In genomic region chr9:106684093-106684872, GRCm38 (mm10) we compare ENCODE assay signal across 9 mouse cellular contexts. TPM values are rescaled to one million over a fixed set of nuclear protein-coding genes. Genes with fewer than 3 reads are reported as not detected.
DNase-seq lines count a peak whose midpoint lies in the region; ATAC-seq and TF ChIP-seq lines count a peak whose summit lies in the region.
"Had no signal": no experiment of that assay in that cellular context is flagged by ENCODE, and none has a peak within 500 bp of the region (broad histone marks: within the 10 kb centered on the region; RNA-seq: fewer than 3 reads in every experiment).

No protein-coding gene starts in this region.

- H3K4me1 ChIP-seq in heart, embryonic 13.5 days, result peaks cover 25% of the 10 kb centered on the region
- H3K4me1 ChIP-seq in G1E (ENCODE audit: insufficient read depth, low read depth, low read length), result peaks cover 34% of the 10 kb centered on the region
- H3K4me1 ChIP-seq in hindbrain, embryonic 10.5 days (replicated peaks), result peaks cover 38% of the 10 kb centered on the region

- peak overlapping the region; percentile 98 for H3K4me2 ChIP-seq in heart, embryonic 13.5 days

- H3K9me3 ChIP-seq in heart, embryonic 13.5 days, result no peaks in the 10 kb centered on the region
- no peaks in the 10 kb centered on the region for H3K9me3 ChIP-seq in G1E (replicated peaks)
- H3K9me3 ChIP-seq in hindbrain, embryonic 10.5 days, result no peaks in the 10 kb centered on the region

- peak overlapping the region; percentile 92 for H3K4me3 ChIP-seq in heart, embryonic 13.5 days
- H3K4me3 ChIP-seq in G1E (ENCODE audit: low read depth, low read length), result peak overlapping the region; percentile 77
- peak overlapping the region; percentile 93 for H3K4me3 ChIP-seq in hindbrain, embryonic 10.5 days

- TF ChIP-seq CTCF in G1E (IDR thresholded peaks at IDR 0.05; ENCODE audit: low read depth, low read length), result no peak

- WGBS in heart, embryonic 13.5 days, result 66% methylated on average over 6 of the region's 6 CpGs
- 81% methylated on average over 6 of the region's 6 CpGs for WGBS in hindbrain, embryonic 10.5 days

- peaks cover 31% of the 10 kb centered on the region for H3K36me3 ChIP-seq in heart, embryonic 13.5 days
- H3K36me3 ChIP-seq in G1E (replicated peaks), result peaks cover 55% of the 10 kb centered on the region
- H3K36me3 ChIP-seq in hindbrain, embryonic 10.5 days, result peaks cover 25% of the 10 kb centered on the region

- DNase-seq in heart, postnatal 10 days, result no peak
- peak; percentile 13 for DNase-seq in G1E (ENCODE audit: low spot score)
- no peak for DNase-seq in hindbrain, embryonic 10.5 days (ENCODE audit: low spot score)
- DNase-seq in right cerebral cortex, postnatal 36 days (ENCODE audit: low spot score in 2 of 2), result no peak
- no peak for DNase-seq in thymus, postnatal 4 days
- no peak for DNase-seq in left cerebral cortex, postnatal 36 days (ENCODE audit: low spot score in 2 of 2)

- H3K27ac ChIP-seq in heart, embryonic 13.5 days (replicated peaks), result peak overlapping the region; percentile 86
- no peak overlapping the region for H3K27ac ChIP-seq in hindbrain, embryonic 10.5 days

- no peaks in the 10 kb centered on the region for H3K27me3 ChIP-seq in heart, embryonic 13.5 days (replicated peaks)
- H3K27me3 ChIP-seq in G1E (ENCODE audit: insufficient read depth, low read length), result no peaks in the 10 kb centered on the region
- H3K27me3 ChIP-seq in hindbrain, embryonic 10.5 days (ENCODE audit: insufficient read depth, poor library complexity, severe bottlenecking), result peaks cover 4% of the 10 kb centered on the region; the same call in 1 of the 2 replicates

- ATAC-seq in heart, embryonic 13.5 days (ENCODE audit: extremely low read depth, insufficient number of reproducible peaks, low FRiP score, low TSS enrichment), result no peak
- ATAC-seq in G1E (ENCODE audit: extremely low read depth, insufficient number of reproducible peaks, low FRiP score, poor library complexity, severe bottlenecking), result no peak
- peak; percentile 18; the same call in 1 of the 2 replicates for ATAC-seq in megakaryocyte-erythroid progenitor cell, adult 5-6 weeks (replicated peaks; ENCODE audit: low FRiP score, low TSS enrichment, poor library complexity, severe bottlenecking)

- intact Hi-C loops in heart, postnatal 10 days (cut with DNase I), result no loop called here
- intact Hi-C loops in left cerebral cortex, postnatal 36 days (cut with DNase I), result loop anchor here (2.0 to 10.0 kb wide), 3 partner anchors 137 to 601 kb away; partner anchors contain the start of genes Dcaf1, Mapkapk3 and Rbm15b

- H3K9ac ChIP-seq in heart, embryonic 13.5 days, result peak overlapping the region; percentile 92

RNA-seq across cellular contexts. Expression of gene Tex264, which starts 1.4 kb away (rescaled TPM):
- polyA plus RNA-seq in heart, embryonic 13.5 days (2015; fragmentation: Nextera tagmentation; extraction: Ambion mirVana), result 34.7 and 43.2 TPM in 2 replicates
- 10 to 100 TPM; 35.4 to 37.4 TPM for total RNA-seq in heart, postnatal 10 days (2021)
- 39.7 and 54.5 TPM in 2 replicates for total RNA-seq in G1E (2014; fragmentation: Nextera tagmentation)
- 52.3 and 63.6 TPM in 2 replicates for total RNA-seq in G1E (2017)
- polyA plus RNA-seq in G1E (2012), result 39.1 and 40.6 TPM in 2 replicates
- polyA plus RNA-seq in hindbrain, embryonic 10.5 days (2016; fragmentation: Nextera tagmentation; extraction: Ambion mirVana), result 31.3 and 31.6 TPM in 2 replicates
- total RNA-seq in megakaryocyte-erythroid progenitor cell, adult 5-6 weeks (2014; fragmentation: Nextera tagmentation), result 23.8 and 28.7 TPM in 2 replicates
- total RNA-seq in megakaryocyte-erythroid progenitor cell, adult 5-6 weeks (2017), result 20.9 and 24.1 TPM in 2 replicates
- 100 to 1,000 TPM; 104 to 109 TPM for total RNA-seq in left cerebral cortex, postnatal 36 days (2021)

RNA-seq across cellular contexts. Expression of gene Grm2, which starts 28.4 kb away (rescaled TPM):
- polyA plus RNA-seq in heart, embryonic 13.5 days (2015; fragmentation: Nextera tagmentation; extraction: Ambion mirVana), result 0.09 TPM in 1 of 2 replicates, not detected in the other
- total RNA-seq in heart, postnatal 10 days (2021), result not detected
- total RNA-seq in G1E (2014; fragmentation: Nextera tagmentation) (not detected in 2 replicates), G1E (2017) (0.12 and 0.16 TPM in 2 replicates)
- not detected in 2 replicates for polyA plus RNA-seq in G1E (2012)
- 21.5 and 25.9 TPM in 2 replicates for polyA plus RNA-seq in hindbrain, embryonic 10.5 days (2016; fragmentation: Nextera tagmentation; extraction: Ambion mirVana)
- not detected in 2 replicates for total RNA-seq in megakaryocyte-erythroid progenitor cell, adult 5-6 weeks (2014; fragmentation: Nextera tagmentation)
- total RNA-seq in megakaryocyte-erythroid progenitor cell, adult 5-6 weeks (2017), result not detected in 2 replicates
- total RNA-seq in left cerebral cortex, postnatal 36 days (2021), result 10 to 100 TPM; 53.5 to 72.7 TPM
- total RNA-seq: gastrocnemius, postnatal 4 days had no signal

RNA-seq across cellular contexts. Expression of gene Iqcf6, which starts 57.9 kb away (rescaled TPM):
- not detected in 2 replicates for polyA plus RNA-seq in heart, embryonic 13.5 days (2015; fragmentation: Nextera tagmentation; extraction: Ambion mirVana)
- not detected for total RNA-seq in heart, postnatal 10 days (2021)
- total RNA-seq in G1E (2014; fragmentation: Nextera tagmentation) (not detected in 2 replicates), G1E (2017) (not detected in 2 replicates)
- not detected in 2 replicates for polyA plus RNA-seq in G1E (2012)
- not detected in 2 replicates for polyA plus RNA-seq in hindbrain, embryonic 10.5 days (2016; fragmentation: Nextera tagmentation; extraction: Ambion mirVana)
- not detected in 2 replicates for total RNA-seq in megakaryocyte-erythroid progenitor cell, adult 5-6 weeks (2014; fragmentation: Nextera tagmentation)
- not detected in 2 replicates for total RNA-seq in megakaryocyte-erythroid progenitor cell, adult 5-6 weeks (2017)
- total RNA-seq in left cerebral cortex, postnatal 36 days (2021), result not detected
- total RNA-seq: gastrocnemius, postnatal 4 days had no signal

Comparison
In these comparisons a context has a peak if more than half of its experiments do, and no peak if none do; other contexts are left out.
1. RNA of gene Grm2, which starts 28.4 kb away (total RNA-seq): 53.5 to 72.7 TPM in left cerebral cortex, postnatal 36 days; 0.12 to 0.16 TPM in G1E, not detected in heart, postnatal 10 days and not detected in megakaryocyte-erythroid progenitor cell, adult 5-6 weeks; every median in the first group is over 10 times any median in the second.
2. Peak in every context shown above with its lines, with median percentiles within 50 percentile points of each other: H3K4me3 ChIP-seq.